Mouse (Mus musculus) cerebellum, adult 2 months (tissue): ENCODE measurements around the gene Stx6.

ENCODE experiments used
- CTCF ChIP-seq: fragments of 200-500 bp; IDR thresholded peaks from 2 replicates; pipeline ENCODE4 v1.5.1; 2011; ENCODE audit warnings: low read depth, mild to moderate bottlenecking, control low read depth, low read length, moderate library complexity, borderline replicate concordance; ENCODE audit not compliant: insufficient read depth
- POLR2A ChIP-seq: fragments of 200-500 bp; IDR thresholded peaks from 2 replicates; pipeline ENCODE4 v1.6.1; 2011; ENCODE audit warnings: low read length, control low read depth, borderline replicate concordance; ENCODE audit not compliant: insufficient read depth

- no peak for TF ChIP-seq POLR2A
- TF ChIP-seq CTCF = no peak
These were observed 94.2 kb downstream of the Stx6 start for GRCm38 (mm10) chr1:155252631-155253121.
